Mouse (Mus musculus) CH12.LX (cell line): ENCODE measurements around the gene Cdyl. TPM values are rescaled to one million over a fixed set of nuclear protein-coding genes. Genes with fewer than 3 reads are reported as not detected.

ENCODE experiments used
- DNase-seq: peaks from one replicate; pipeline ENCODE4 v3.0.0-alpha.2; 2013; ENCODE audit errors: extremely low read depth
- H3K27ac ChIP-seq: 2 replicates; pipeline ENCODE4 v1.5.1; 2012; ENCODE audit warnings: low read depth, mild to moderate bottlenecking, control low read depth, moderate library complexity; ENCODE audit not compliant: insufficient read depth
- H3K27me3 ChIP-seq: replicated peaks from 2 replicates; pipeline ENCODE3; 2012; ENCODE audit warnings: inconsistent platforms
- H3K36me3 ChIP-seq, 2 experiments: replicated peaks in 1 of 2; 2 replicates each; pipeline versions ENCODE3 to v1.6.1; 2012; ENCODE audit warnings: inconsistent platforms in 1 of 2, low read length in 1 of 2, mild to moderate bottlenecking in 1 of 2, mixed read lengths in 1 of 2, moderate library complexity in 1 of 2; ENCODE audit not compliant: control insufficient read depth in 1 of 2, insufficient read depth in 1 of 2
- H3K4me1 ChIP-seq, 2 experiments: 2 replicates each; pipeline ENCODE4 v1.6.1; 2012; ENCODE audit warnings: inconsistent platforms in 1 of 2, moderate library complexity in 1 of 2; ENCODE audit not compliant: insufficient read depth in 2 of 2, control insufficient read depth in 1 of 2
- H3K4me2 ChIP-seq: 2 replicates; pipeline ENCODE4 v1.6.1; 2012; ENCODE audit warnings: low read depth, mild to moderate bottlenecking, control low read depth; ENCODE audit not compliant: poor library complexity, insufficient read depth, severe bottlenecking
- H3K4me3 ChIP-seq, 3 experiments: fragments of 150-350 bp in 1 of 3; sonication (generic) in 1 of 3; replicated peaks in 1 of 3; 2 replicates each; pipeline versions ENCODE3 to v1.5.1; 2011 to 2012; ENCODE audit warnings: low read depth in 2 of 3, low read length in 2 of 3, mild to moderate bottlenecking in 2 of 3, moderate library complexity in 2 of 3, control low read depth in 1 of 3, improper control_type of control experiment in 1 of 3, inconsistent platforms in 1 of 3, mixed read lengths in 1 of 3; ENCODE audit not compliant: poor library complexity in 1 of 3
- H3K79me2 ChIP-seq: replicated peaks from 2 replicates; pipeline ENCODE4 v1.6.1; 2012; ENCODE audit warnings: mild to moderate bottlenecking, moderate library complexity; ENCODE audit not compliant: control insufficient read depth, poor library complexity, insufficient read depth, severe bottlenecking; ENCODE audit errors: extremely low read depth
- H3K9ac ChIP-seq: 2 replicates; pipeline ENCODE4 v1.6.1; 2012; ENCODE audit warnings: low read depth, mild to moderate bottlenecking, control low read depth, moderate library complexity; ENCODE audit not compliant: insufficient read depth
- H3K9me3 ChIP-seq: replicated peaks from 2 replicates; pipeline ENCODE3; 2012; ENCODE audit warnings: low read length, inconsistent platforms, mixed read lengths
- CHD2 ChIP-seq: IDR thresholded peaks from 2 replicates; pipeline ENCODE4 v1.6.1; 2011; ENCODE audit warnings: low read length, improper control_type of control experiment
- CTCF ChIP-seq, 2 experiments: IDR thresholded peaks in 1 of 2; conservative IDR thresholded peaks in 1 of 2; 2 replicates each; pipeline ENCODE4 v1.5.1; 2011 to 2012; ENCODE audit warnings: low read depth in 2 of 2, low read length in 2 of 2, improper control_type of control experiment in 1 of 2, inconsistent platforms in 1 of 2, mild to moderate bottlenecking in 1 of 2, moderate library complexity in 1 of 2
- E2F4 ChIP-seq: IDR thresholded peaks from 2 replicates; pipeline ENCODE4 v1.6.1; 2011; ENCODE audit warnings: low read depth, low read length, improper control_type of control experiment; ENCODE audit not compliant: insufficient replicate concordance
- ELF1 ChIP-seq: IDR thresholded peaks from 2 replicates; pipeline ENCODE4 v1.6.1; 2014; ENCODE audit warnings: low read depth, mild to moderate bottlenecking, inconsistent platforms, low read length, improper control_type of control experiment
- EP300 ChIP-seq: IDR thresholded peaks from 2 replicates; pipeline ENCODE4 v1.6.1; 2011; ENCODE audit warnings: low read length, improper control_type of control experiment
- IRF4 ChIP-seq: IDR thresholded peaks from 2 replicates; pipeline ENCODE4 v1.6.1; 2014; ENCODE audit warnings: low read depth, mild to moderate bottlenecking, inconsistent platforms, low read length, improper control_type of control experiment
- JUND ChIP-seq: conservative IDR thresholded peaks from 2 replicates; pipeline ENCODE4 v1.6.1; 2011; ENCODE audit warnings: low read depth, low read length, improper control_type of control experiment
- MXI1 ChIP-seq: IDR thresholded peaks from 2 replicates; pipeline ENCODE4 v1.6.1; 2011; ENCODE audit warnings: mild to moderate bottlenecking, low read depth, low read length, improper control_type of control experiment
- NELFE ChIP-seq: IDR thresholded peaks from 2 replicates; pipeline ENCODE4 v1.6.1; 2011; ENCODE audit warnings: low read depth, low read length, improper control_type of control experiment
- NRF1 ChIP-seq: IDR thresholded peaks from 2 replicates; pipeline ENCODE4 v1.6.1; 2014; ENCODE audit warnings: low read depth, mild to moderate bottlenecking, inconsistent platforms, low read length, improper control_type of control experiment, moderate library complexity
- PAX5 ChIP-seq: IDR thresholded peaks from 2 replicates; pipeline ENCODE4 v1.6.1; 2012; ENCODE audit warnings: low read length, inconsistent platforms, mixed read lengths
- POLR2A ChIP-seq: IDR thresholded peaks from 2 replicates; pipeline ENCODE4 v1.6.1; 2011; ENCODE audit warnings: low read depth, mild to moderate bottlenecking, improper control_type of control experiment, low read length
- POLR2AphosphoS2 ChIP-seq: IDR thresholded peaks from 2 replicates; pipeline ENCODE4 v1.6.1; 2011; ENCODE audit warnings: low read depth, low read length, improper control_type of control experiment
- RCOR1 ChIP-seq: conservative IDR thresholded peaks from 2 replicates; pipeline ENCODE4 v1.6.1; 2012; ENCODE audit warnings: low read depth, mild to moderate bottlenecking, inconsistent platforms, low read length, improper control_type of control experiment
- TBP ChIP-seq: conservative IDR thresholded peaks from 2 replicates; pipeline ENCODE4 v1.6.1; 2011; ENCODE audit warnings: low read depth, low read length, improper control_type of control experiment
- UBTF ChIP-seq: IDR thresholded peaks from 2 replicates; pipeline ENCODE4 v1.6.1; 2012; ENCODE audit warnings: low read depth, mild to moderate bottlenecking, inconsistent platforms, low read length, improper control_type of control experiment, moderate library complexity
- ZC3H11A ChIP-seq: IDR thresholded peaks from 2 replicates; pipeline ENCODE4 v1.6.1; 2012; ENCODE audit warnings: low read depth, mild to moderate bottlenecking, inconsistent platforms, low read length, improper control_type of control experiment
- ZKSCAN1 ChIP-seq: IDR thresholded peaks from 2 replicates; pipeline ENCODE4 v1.6.1; 2012; ENCODE audit warnings: low read depth, inconsistent platforms, low read length, improper control_type of control experiment, borderline replicate concordance
- ZMIZ1 ChIP-seq: IDR thresholded peaks from 2 replicates; pipeline ENCODE4 v1.6.1; 2012; ENCODE audit warnings: low read depth, mild to moderate bottlenecking, inconsistent platforms, low read length, improper control_type of control experiment
- ZNF384 ChIP-seq: IDR thresholded peaks from 2 replicates; pipeline ENCODE4 v1.6.1; 2012; ENCODE audit warnings: low read depth, low read length, improper control_type of control experiment, inconsistent platforms
- dilution Hi-C: fragments of 300-500 bp; cut with MboI; formaldehyde crosslinking; loops from 2 replicates; pipeline ENCODE4 v1.14.3; 2020; ENCODE audit warnings: low sequenced_read_pairs; ENCODE audit not compliant: extremely low pct_unique_long_range_greater_than_20kb, extremely low pct_ligation_motif_present
- in situ Hi-C: fragments of 300-500 bp; cut with MboI; formaldehyde crosslinking; loops from 3 replicates; pipeline ENCODE4 v1.14.3; 2019; ENCODE audit warnings: low sequenced_read_pairs, low pct_ligation_motif_present, low pct_unique_long_range_greater_than_20kb, mixed read lengths
- polyA plus RNA-seq: library from polyadenylated mRNA; unstranded; fragments of >175 nt; gene quantifications from 2 replicates; pipeline ENCODE4 v1.2.1, GENCODE M21; 2012; ENCODE audit warnings: low read depth; ENCODE audit not compliant: insufficient read length
- total RNA-seq, 2 experiments: library from RNA; depleted of rRNA; stranded (reverse); fragments of 300-350 nt in 1 of 2; fragments of >200 nt in 1 of 2; gene quantifications; 2 replicates each; pipeline ENCODE4 v1.2.3; 2012 to 2014

Gene Cdyl
- total and polyA plus RNA-seq, 3 experiments = 5.7 to 9.1 (median 8.3) TPM

DNA sequence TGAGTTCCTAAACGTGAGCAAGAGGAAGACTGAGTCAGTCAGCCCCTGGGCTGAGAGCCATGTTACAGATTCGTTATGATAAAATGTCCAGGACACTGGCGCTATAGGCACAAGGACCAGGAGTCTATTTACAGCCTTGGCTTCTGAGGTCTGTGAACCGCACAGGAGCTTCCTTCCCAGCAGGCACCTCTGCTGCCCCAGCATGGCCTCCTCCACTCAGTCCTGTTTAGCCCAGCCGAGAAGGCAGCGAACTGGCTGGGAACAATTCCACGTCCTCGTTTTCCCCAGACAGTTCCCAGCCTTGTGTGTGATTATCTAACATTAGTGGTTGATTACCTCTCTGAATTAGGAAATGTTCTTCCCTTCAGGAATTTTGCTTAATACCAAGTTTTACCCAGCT, 201.3 kb downstream of the Cdyl start:
- H3K36me3 ChIP-seq = peaks cover 45 to 82% of the 10 kb centered on the region in 2 experiments

DNA sequence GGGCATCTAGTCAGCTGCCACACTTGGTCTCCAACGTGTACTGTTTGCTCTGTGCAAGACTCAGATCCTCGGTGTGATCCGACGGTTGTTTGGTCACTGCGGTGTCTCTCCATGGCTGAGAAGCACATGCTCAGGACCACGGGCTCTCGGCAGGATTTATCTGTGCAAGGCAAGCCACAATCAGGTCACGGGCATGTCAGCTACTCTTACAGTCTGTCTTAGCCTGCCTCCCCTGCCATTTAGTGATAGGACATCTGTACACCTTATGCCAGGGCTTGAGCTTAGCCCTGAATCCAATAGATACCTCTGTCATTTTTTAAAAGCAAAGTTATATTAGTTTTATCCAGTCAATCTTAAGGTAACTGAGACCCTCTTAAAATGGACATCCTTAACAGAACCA, 211.0 kb downstream of the Cdyl start:
- no peak for TF ChIP-seq ZMIZ1
- no peak for TF ChIP-seq ZNF384
- no peak for TF ChIP-seq JUND
- TF ChIP-seq ZC3H11A = no peak
- TF ChIP-seq CTCF (conservative IDR thresholded peaks at IDR 0.05 in 1 of 2, IDR thresholded peaks at IDR 0.05 in 1 of 2; ENCODE audit: low read depth in 2 of 2, low read length in 2 of 2) = no peak
- TF ChIP-seq CHD2 = no peak
- TF ChIP-seq POLR2AphosphoS2 = no peak
- TF ChIP-seq RCOR1 = no peak
- TF ChIP-seq POLR2A = no peak
- no peak for TF ChIP-seq NRF1
- no peak for TF ChIP-seq UBTF
- TF ChIP-seq ZKSCAN1 = no peak
- Histone ChIP-seq H3K9ac (no peak overlapping the region), H3K27me3 (no peaks in the 10 kb centered on the region), H3K27ac (no peak overlapping the region), H3K9me3 (no peaks in the 10 kb centered on the region), H3K4me1 (peaks cover 16 to 50% of the 10 kb centered on the region in 2 experiments), H3K79me2 (no peaks in the 10 kb centered on the region), H3K36me3 (peaks cover 29 to 49% of the 10 kb centered on the region in 2 experiments), H3K4me2 (no peak overlapping the region), H3K4me3 (no peak overlapping the region)
- DNase-seq = no peak
- in situ Hi-C loops (no loop called here), dilution Hi-C loops (no loop called here)

More for the DNA sequence above, 201.3 kb downstream of the Cdyl start:
- Histone ChIP-seq H3K27ac (no peak overlapping the region), H3K9ac (no peak overlapping the region), H3K9me3 (no peaks in the 10 kb centered on the region), H3K79me2 (no peaks in the 10 kb centered on the region)
- dilution Hi-C loops = no loop called here
- TF ChIP-seq MXI1 (no peak), E2F4 (no peak), NELFE (no peak), TBP (no peak), IRF4 (no peak), EP300 (no peak), ELF1 (no peak), POLR2A (no peak), PAX5 (no peak)
- TF ChIP-seq, all 38 proteins: peak for 0
- in situ Hi-C loops = no loop called here
- H3K4me3 ChIP-seq = no peak overlapping the region
- no peak overlapping the region for H3K4me2 ChIP-seq
- H3K27me3 ChIP-seq = no peaks in the 10 kb centered on the region
- peaks cover 0 to 13% of the 10 kb centered on the region in 2 experiments; a peak in 1 of 4 replicates for H3K4me1 ChIP-seq
- DNase-seq = no peak
